Mouse (Mus musculus) CH12.LX (cell line): Measurements from ENCODE around the gene Pkd2l1. TPM values are rescaled to one million over a fixed set of nuclear protein-coding genes. Genes with fewer than 3 reads are reported as not detected.
A peak's percentile ranks its signal among the peaks of the same experiment; 100 is the strongest.

Source experiments
- DNase-seq: peaks from one replicate; pipeline ENCODE4 v3.0.0-alpha.2; 2013; ENCODE audit errors: extremely low read depth
- H3K27ac ChIP-seq: 2 replicates; pipeline ENCODE4 v1.5.1; 2012; ENCODE audit warnings: low read depth, mild to moderate bottlenecking, control low read depth, moderate library complexity; ENCODE audit not compliant: insufficient read depth
- H3K27me3 ChIP-seq: replicated peaks from 2 replicates; pipeline ENCODE3; 2012; ENCODE audit warnings: inconsistent platforms
- H3K36me3 ChIP-seq, 2 experiments: replicated peaks in 1 of 2; 2 replicates each; pipeline versions ENCODE3 to v1.6.1; 2012; ENCODE audit warnings: inconsistent platforms in 1 of 2, low read length in 1 of 2, mild to moderate bottlenecking in 1 of 2, mixed read lengths in 1 of 2, moderate library complexity in 1 of 2; ENCODE audit not compliant: control insufficient read depth in 1 of 2, insufficient read depth in 1 of 2
- H3K4me1 ChIP-seq, 2 experiments: 2 replicates each; pipeline ENCODE4 v1.6.1; 2012; ENCODE audit warnings: inconsistent platforms in 1 of 2, moderate library complexity in 1 of 2; ENCODE audit not compliant: insufficient read depth in 2 of 2, control insufficient read depth in 1 of 2
- H3K4me2 ChIP-seq: 2 replicates; pipeline ENCODE4 v1.6.1; 2012; ENCODE audit warnings: low read depth, mild to moderate bottlenecking, control low read depth; ENCODE audit not compliant: poor library complexity, insufficient read depth, severe bottlenecking
- H3K4me3 ChIP-seq, 3 experiments: fragments of 150-350 bp in 1 of 3; sonication (generic) in 1 of 3; replicated peaks in 1 of 3; 2 replicates each; pipeline versions ENCODE3 to v1.5.1; 2011 to 2012; ENCODE audit warnings: low read depth in 2 of 3, low read length in 2 of 3, mild to moderate bottlenecking in 2 of 3, moderate library complexity in 2 of 3, control low read depth in 1 of 3, improper control_type of control experiment in 1 of 3, inconsistent platforms in 1 of 3, mixed read lengths in 1 of 3; ENCODE audit not compliant: poor library complexity in 1 of 3
- H3K79me2 ChIP-seq: replicated peaks from 2 replicates; pipeline ENCODE4 v1.6.1; 2012; ENCODE audit warnings: mild to moderate bottlenecking, moderate library complexity; ENCODE audit not compliant: control insufficient read depth, poor library complexity, insufficient read depth, severe bottlenecking; ENCODE audit errors: extremely low read depth
- H3K9ac ChIP-seq: 2 replicates; pipeline ENCODE4 v1.6.1; 2012; ENCODE audit warnings: low read depth, mild to moderate bottlenecking, control low read depth, moderate library complexity; ENCODE audit not compliant: insufficient read depth
- H3K9me3 ChIP-seq: replicated peaks from 2 replicates; pipeline ENCODE3; 2012; ENCODE audit warnings: low read length, inconsistent platforms, mixed read lengths
- CHD2 ChIP-seq: IDR thresholded peaks from 2 replicates; pipeline ENCODE4 v1.6.1; 2011; ENCODE audit warnings: low read length, improper control_type of control experiment
- CTCF ChIP-seq, 2 experiments: IDR thresholded peaks in 1 of 2; conservative IDR thresholded peaks in 1 of 2; 2 replicates each; pipeline ENCODE4 v1.5.1; 2011 to 2012; ENCODE audit warnings: low read depth in 2 of 2, low read length in 2 of 2, improper control_type of control experiment in 1 of 2, inconsistent platforms in 1 of 2, mild to moderate bottlenecking in 1 of 2, moderate library complexity in 1 of 2
- ELF1 ChIP-seq: IDR thresholded peaks from 2 replicates; pipeline ENCODE4 v1.6.1; 2014; ENCODE audit warnings: low read depth, mild to moderate bottlenecking, inconsistent platforms, low read length, improper control_type of control experiment
- ETS1 ChIP-seq: conservative IDR thresholded peaks from 2 replicates; pipeline ENCODE4 v1.6.1; 2012; ENCODE audit warnings: low read depth, mild to moderate bottlenecking, inconsistent platforms, low read length, improper control_type of control experiment, moderate library complexity
- MAFK ChIP-seq: IDR thresholded peaks from 2 replicates; pipeline ENCODE4 v1.6.1; 2011; ENCODE audit warnings: low read length, improper control_type of control experiment; ENCODE audit not compliant: insufficient replicate concordance
- MXI1 ChIP-seq: IDR thresholded peaks from 2 replicates; pipeline ENCODE4 v1.6.1; 2011; ENCODE audit warnings: mild to moderate bottlenecking, low read depth, low read length, improper control_type of control experiment
- MYC ChIP-seq: IDR thresholded peaks from 2 replicates; pipeline ENCODE4 v1.6.1; 2011; ENCODE audit warnings: low read depth, mild to moderate bottlenecking, improper control_type of control experiment, low read length
- NELFE ChIP-seq: IDR thresholded peaks from 2 replicates; pipeline ENCODE4 v1.6.1; 2011; ENCODE audit warnings: low read depth, low read length, improper control_type of control experiment
- RAD21 ChIP-seq: IDR thresholded peaks from 2 replicates; pipeline ENCODE4 v1.6.1; 2011; ENCODE audit warnings: low read depth, mild to moderate bottlenecking, low read length, improper control_type of control experiment, moderate library complexity
- SIN3A ChIP-seq: IDR thresholded peaks from 2 replicates; pipeline ENCODE4 v1.6.1; 2012; ENCODE audit warnings: low read length, improper control_type of control experiment, inconsistent platforms
- SMC3 ChIP-seq: IDR thresholded peaks from 2 replicates; pipeline ENCODE4 v1.6.1; 2011; ENCODE audit warnings: low read depth, low read length, improper control_type of control experiment
- TBP ChIP-seq: conservative IDR thresholded peaks from 2 replicates; pipeline ENCODE4 v1.6.1; 2011; ENCODE audit warnings: low read depth, low read length, improper control_type of control experiment
- USF2 ChIP-seq: conservative IDR thresholded peaks from 2 replicates; pipeline ENCODE4 v1.6.1; 2011; ENCODE audit warnings: low read depth, low read length, improper control_type of control experiment
- ZC3H11A ChIP-seq: IDR thresholded peaks from 2 replicates; pipeline ENCODE4 v1.6.1; 2012; ENCODE audit warnings: low read depth, mild to moderate bottlenecking, inconsistent platforms, low read length, improper control_type of control experiment
- ZKSCAN1 ChIP-seq: IDR thresholded peaks from 2 replicates; pipeline ENCODE4 v1.6.1; 2012; ENCODE audit warnings: low read depth, inconsistent platforms, low read length, improper control_type of control experiment, borderline replicate concordance
- ZMIZ1 ChIP-seq: IDR thresholded peaks from 2 replicates; pipeline ENCODE4 v1.6.1; 2012; ENCODE audit warnings: low read depth, mild to moderate bottlenecking, inconsistent platforms, low read length, improper control_type of control experiment
- ZNF384 ChIP-seq: IDR thresholded peaks from 2 replicates; pipeline ENCODE4 v1.6.1; 2012; ENCODE audit warnings: low read depth, low read length, improper control_type of control experiment, inconsistent platforms
- dilution Hi-C: fragments of 300-500 bp; cut with MboI; formaldehyde crosslinking; loops from 2 replicates; pipeline ENCODE4 v1.14.3; 2020; ENCODE audit warnings: low sequenced_read_pairs; ENCODE audit not compliant: extremely low pct_unique_long_range_greater_than_20kb, extremely low pct_ligation_motif_present
- in situ Hi-C: fragments of 300-500 bp; cut with MboI; formaldehyde crosslinking; loops from 3 replicates; pipeline ENCODE4 v1.14.3; 2019; ENCODE audit warnings: low sequenced_read_pairs, low pct_ligation_motif_present, low pct_unique_long_range_greater_than_20kb, mixed read lengths
- polyA plus RNA-seq: library from polyadenylated mRNA; unstranded; fragments of >175 nt; gene quantifications from 2 replicates; pipeline ENCODE4 v1.2.1, GENCODE M21; 2012; ENCODE audit warnings: low read depth; ENCODE audit not compliant: insufficient read length
- total RNA-seq, 2 experiments: library from RNA; depleted of rRNA; stranded (reverse); fragments of 300-350 nt in 1 of 2; fragments of >200 nt in 1 of 2; gene quantifications; 2 replicates each; pipeline ENCODE4 v1.2.3; 2012 to 2014

Gene Pkd2l1
- total and polyA plus RNA-seq, 3 experiments, result 0.04 to 0.07 TPM; not detected in 1

DNA sequence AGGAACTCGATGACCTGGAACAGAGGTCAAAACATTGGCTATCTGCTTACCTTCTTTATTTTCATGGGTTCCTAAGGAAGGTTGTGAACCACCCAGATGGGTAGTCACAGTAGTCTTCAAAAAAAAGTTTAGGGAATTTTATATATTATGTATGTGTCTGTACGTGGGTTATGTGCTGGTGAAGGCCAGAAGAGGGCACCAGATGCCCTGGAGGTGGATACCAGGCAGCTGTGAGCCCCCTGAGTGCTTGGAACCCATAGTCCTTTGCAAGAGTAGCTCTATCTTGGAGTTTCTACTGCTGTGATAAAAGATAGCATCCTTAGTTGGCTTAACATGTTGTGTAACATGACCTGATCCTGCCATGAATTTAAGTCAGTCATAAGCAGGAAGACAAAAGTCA lies 14.8 kb upstream of the Pkd2l1 start:
- no peaks in the 10 kb centered on the region for H3K79me2 ChIP-seq
- no peaks in the 10 kb centered on the region for H3K9me3 ChIP-seq
- TF ChIP-seq ZNF384 (0 out of 2 replicates have a peak, but pooled peaks have one; percentile 8), USF2 (no peak), ETS1 (no peak), RAD21 (peak; percentile 59), MYC (no peak), SMC3 (peak; percentile 53), MXI1 (no peak), CHD2 (no peak), CTCF (conservative IDR thresholded peaks at IDR 0.05 in 1 of 2, IDR thresholded peaks at IDR 0.05 in 1 of 2; ENCODE audit: low read depth in 2 of 2, low read length in 2 of 2) (peak in 1 of 2 experiments; percentile 61; a peak in 2 of 4 replicates)
- no peak overlapping the region for H3K27ac ChIP-seq
- in situ Hi-C loops, result no loop called here
- H3K4me3 ChIP-seq, result no peak overlapping the region
- dilution Hi-C loops, result no loop called here
- no peak overlapping the region for H3K4me2 ChIP-seq
- H3K27me3 ChIP-seq, result no peaks in the 10 kb centered on the region
- H3K9ac ChIP-seq, result no peak overlapping the region
- H3K4me1 ChIP-seq, result no peaks in the 10 kb centered on the region
- H3K36me3 ChIP-seq, result no peaks in the 10 kb centered on the region
- peak; percentile 19 for DNase-seq

DNA sequence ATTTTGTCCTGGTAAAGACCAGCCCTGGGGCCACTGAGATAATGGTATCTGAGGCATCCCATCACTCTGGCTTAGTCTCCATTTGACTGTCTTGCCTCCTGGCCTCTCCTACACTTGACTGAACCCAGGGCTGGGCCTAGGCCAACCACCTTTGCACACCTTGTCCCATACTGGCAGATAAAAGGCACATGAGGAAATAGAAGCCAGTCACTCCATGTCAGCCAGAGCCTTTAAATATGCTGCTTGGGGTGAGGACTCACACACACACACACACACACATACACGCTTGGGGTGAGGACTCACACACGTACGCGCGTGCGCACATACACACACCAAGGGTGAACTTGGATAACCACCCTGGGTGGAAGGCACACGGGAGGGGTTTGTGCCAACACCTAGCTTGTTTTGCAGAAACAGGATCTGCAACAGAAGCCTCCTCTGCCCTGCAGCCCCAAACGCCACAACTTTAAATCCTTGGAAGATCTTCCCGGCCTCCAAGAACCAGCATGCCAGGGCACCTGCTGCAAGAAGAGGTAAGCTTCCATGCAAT lies 10.8 kb upstream of the Pkd2l1 start, which contains the start of gene Scd3:
TSS of gene Scd3 (plus strand) at position 255 of the 550 bp plus-strand sequence.
- H3K27ac ChIP-seq, result no peak within 1 kb of the TSS
- no peaks in the 10 kb centered on the region for H3K27me3 ChIP-seq
- dilution Hi-C loops (no loop called here), in situ Hi-C loops (no loop called here)
- no peaks in the 10 kb centered on the region for H3K9me3 ChIP-seq
- H3K79me2 ChIP-seq, result no peaks in the 10 kb centered on the region
- no peaks in the 10 kb centered on the region for H3K36me3 ChIP-seq
- no peak within 1 kb of the TSS for H3K9ac ChIP-seq
- TF ChIP-seq RAD21, result no peak
- no peak for TF ChIP-seq MAFK
- TF ChIP-seq TBP, result no peak
- no peak for TF ChIP-seq ZKSCAN1
- no peak for TF ChIP-seq ELF1
- TF ChIP-seq ZMIZ1, result no peak
- no peak for TF ChIP-seq ZC3H11A
- TF ChIP-seq SIN3A, result no peak
- TF ChIP-seq NELFE, result no peak
- H3K4me3 ChIP-seq, result no peak within 1 kb of the TSS
- DNase-seq, result no peak
- H3K4me2 ChIP-seq, result no peak within 1 kb of the TSS
- H3K4me1 ChIP-seq, result no peaks in the 10 kb centered on the region
